Mouse (Mus musculus) limb, embryonic 14.5 days (tissue): ENCODE measurements around the gene Jam3. TPM values are rescaled to one million over a fixed set of nuclear protein-coding genes. Genes with fewer than 3 reads are reported as not detected.
A peak's percentile ranks its signal among the peaks of the same experiment; 100 is the strongest.
"Not testable (repeated sequence)": the region's sequence is repeated elsewhere in the genome, so short reads cannot be mapped to it uniquely, and the experiment has no call there.

ENCODE experiments used
- ATAC-seq: fragments of 200-750 bp; cut with Nextera tagmentation; 2 replicates; pipeline ENCODE4 v1.8.0; 2017; ENCODE audit warnings: low read depth, moderate number of reproducible peaks, moderate TSS enrichment; ENCODE audit not compliant: low FRiP score
- DNase-seq: peaks from one replicate; pipeline ENCODE4 v3.0.0-alpha.2; 2015; ENCODE audit warnings: low spot score
- H3K27ac ChIP-seq: fragments of 300-500 bp; sonication (generic); replicated peaks from 2 replicates; pipeline ENCODE4 v1.5.1; 2014; ENCODE audit warnings: low read depth, mild to moderate bottlenecking, low read length, moderate library complexity, mixed read lengths
- H3K27me3 ChIP-seq: fragments of 300-500 bp; sonication (generic); 2 replicates; pipeline ENCODE4 v1.6.1; 2014; ENCODE audit warnings: low read length, mixed read lengths; ENCODE audit not compliant: control insufficient read depth, insufficient read depth
- H3K36me3 ChIP-seq: fragments of 300-500 bp; sonication (generic); 2 replicates; pipeline ENCODE4 v1.6.1; 2014; ENCODE audit warnings: mild to moderate bottlenecking, low read length, moderate library complexity, mixed read lengths; ENCODE audit not compliant: control insufficient read depth, insufficient read depth
- H3K4me1 ChIP-seq: fragments of 300-500 bp; sonication (generic); 2 replicates; pipeline ENCODE4 v1.6.1; 2014; ENCODE audit warnings: antibody characterized with exemption, low read length, mixed read lengths; ENCODE audit not compliant: control insufficient read depth, insufficient read depth
- H3K4me2 ChIP-seq: fragments of 300-500 bp; sonication (generic); replicated peaks from 2 replicates; pipeline ENCODE4 v1.6.1; 2014; ENCODE audit warnings: low read depth, mild to moderate bottlenecking, low read length, moderate library complexity; ENCODE audit not compliant: severe bottlenecking
- H3K4me3 ChIP-seq: fragments of 300-500 bp; sonication (generic); replicated peaks from 2 replicates; pipeline ENCODE4 v1.5.1; 2014; ENCODE audit warnings: low read length
- H3K9ac ChIP-seq: fragments of 300-500 bp; sonication (generic); 2 replicates; pipeline ENCODE4 v1.6.1; 2014; ENCODE audit warnings: mild to moderate bottlenecking, low read depth, low read length, moderate library complexity; ENCODE audit not compliant: severe bottlenecking
- H3K9me3 ChIP-seq: fragments of 300-500 bp; sonication (generic); 2 replicates; pipeline ENCODE4 v1.6.1; 2016; ENCODE audit warnings: low read length; ENCODE audit not compliant: control insufficient read depth
- POLR2A ChIP-seq: fragments of 200-500 bp; IDR thresholded peaks from 2 replicates; pipeline ENCODE4 v1.8.0; 2012; ENCODE audit warnings: inconsistent platforms, mild to moderate bottlenecking, moderate library complexity, borderline replicate concordance; ENCODE audit not compliant: insufficient read depth, insufficient read length; ENCODE audit errors: extremely low read depth
- WGBS: fragments of 180-500 bp; shearing (Covaris S2); extraction: QIAGEN DNeasy Blood & Tissue Kit; methylation state at CpG from one replicate; pipeline ENCODE4 v1.1.7; 2014; 5-methylcytosine and 5-hydroxymethylcytosine counted together
- polyA plus RNA-seq, 2 experiments: library from polyadenylated mRNA; depleted of rRNA in 1 of 2; stranded (reverse) in 1 of 2; unstranded in 1 of 2; fragments of >200 nt; fragmentation: Nextera tagmentation in 1 of 2; extraction: Ambion mirVana in 1 of 2; gene quantifications; 2 replicates each; pipeline versions ENCODE4 v1.2.1 to v1.2.3; 2012 to 2014

The Jam3 gene
- polyA plus RNA-seq, 2 experiments, result 100 to 110 TPM

GRCm38 (mm10) chr9:27166981-27167380, 11.8 kb upstream of the Jam3 start:
- ATAC-seq (no peak), DNase-seq (no peak)
- Histone ChIP-seq H3K4me2 (no peak overlapping the region), H3K27me3 (no peaks in the 10 kb centered on the region), H3K4me1 (no peaks in the 10 kb centered on the region), H3K9me3 (no peaks in the 10 kb centered on the region), H3K27ac (no peak overlapping the region), H3K4me3 (no peak overlapping the region), H3K9ac (no peak overlapping the region), H3K36me3 (no peaks in the 10 kb centered on the region)
- WGBS, result 88% methylated on average over 1 of the region's 1 CpGs
- TF ChIP-seq POLR2A, result no peak

- H3K9me3 ChIP-seq, result no peaks in the 10 kb centered on the region
- H3K4me1 ChIP-seq, result no peaks in the 10 kb centered on the region
- no peak for ATAC-seq
- H3K9ac ChIP-seq, result no peak overlapping the region
- H3K27ac ChIP-seq, result no peak overlapping the region
- H3K4me2 ChIP-seq, result no peak overlapping the region
- no peak overlapping the region for H3K4me3 ChIP-seq
- 81% methylated on average over 3 of the region's 3 CpGs for WGBS
- no peaks in the 10 kb centered on the region for H3K27me3 ChIP-seq
- no peak for TF ChIP-seq POLR2A
- H3K36me3 ChIP-seq, result no peaks in the 10 kb centered on the region
- no peak for DNase-seq
Observed at GRCm38 (mm10) chr9:27165596-27165995, 10.4 kb upstream of the Jam3 start.

DNA sequence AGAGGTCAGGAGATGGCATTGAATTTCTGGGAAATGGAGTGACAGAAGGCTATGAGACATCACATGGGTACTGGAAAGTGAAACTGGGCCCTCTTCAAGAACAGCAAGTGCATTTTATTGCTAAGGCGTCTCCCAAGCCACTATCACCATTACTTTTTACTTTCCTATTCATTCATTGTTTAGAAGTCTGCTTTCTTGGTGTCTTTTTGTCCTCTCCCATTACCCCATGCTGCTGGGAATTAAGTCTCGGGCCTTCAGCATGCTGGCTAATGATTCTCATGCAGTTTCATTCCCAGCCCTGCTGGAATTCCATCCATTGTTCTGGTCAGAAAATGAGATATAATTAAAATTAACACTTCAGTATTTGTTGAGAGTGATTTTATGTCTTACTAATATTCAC, 9.7 kb upstream of the Jam3 start:
- no peaks in the 10 kb centered on the region for H3K4me1 ChIP-seq
- H3K9me3 ChIP-seq, result no peaks in the 10 kb centered on the region
- H3K36me3 ChIP-seq, result no peaks in the 10 kb centered on the region
- DNase-seq (no peak), ATAC-seq (no peak)
- 46% methylated on average over 2 of the region's 2 CpGs for WGBS
- H3K4me2 ChIP-seq, result no peak overlapping the region
- no peak overlapping the region for H3K9ac ChIP-seq
- H3K27me3 ChIP-seq, result no peaks in the 10 kb centered on the region
- TF ChIP-seq POLR2A, result no peak
- no peak overlapping the region for H3K27ac ChIP-seq
- no peak overlapping the region for H3K4me3 ChIP-seq

DNA sequence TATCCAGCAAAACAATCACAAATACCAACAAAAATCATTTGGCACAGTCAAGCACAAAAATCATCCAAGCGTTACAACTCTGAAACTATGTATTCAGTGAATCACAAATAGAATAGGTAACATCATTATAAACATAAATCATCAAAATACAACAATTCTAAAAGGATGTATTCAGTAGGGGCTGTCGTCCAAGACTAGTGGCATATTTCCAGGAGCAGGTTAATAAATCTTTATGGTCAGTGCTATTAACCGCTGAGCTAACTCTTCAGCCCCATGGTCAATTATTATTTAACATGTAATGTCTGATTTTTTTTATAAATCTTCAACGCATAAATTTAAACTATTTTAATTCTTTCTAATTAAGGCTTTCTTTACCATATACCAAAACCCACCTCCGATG, 8.4 kb upstream of the Jam3 start:
- H3K36me3 ChIP-seq, H3K4me1 ChIP-seq, H3K27me3 ChIP-seq, H3K27ac ChIP-seq, ATAC-seq, DNase-seq, H3K4me2 ChIP-seq, H3K4me3 ChIP-seq, H3K9ac ChIP-seq, H3K9me3 ChIP-seq: not testable (repeated sequence)
- 67% methylated on average over 5 of the region's 5 CpGs for WGBS

- Histone ChIP-seq H3K9ac (peak overlapping the region; percentile 77; the same call in 1 of the 2 replicates), H3K4me1 (peaks cover 12% of the 10 kb centered on the region), H3K4me2 (peak overlapping the region; percentile 50), H3K27ac (no peak overlapping the region), H3K4me3 (peak overlapping the region; percentile 67; the same call in 1 of the 2 replicates), H3K27me3 (no peaks in the 10 kb centered on the region), H3K36me3 (no peaks in the 10 kb centered on the region), H3K9me3 (no peaks in the 10 kb centered on the region)
- DNase-seq (no peak), ATAC-seq (no peak)
- 76% methylated on average over 4 of the region's 4 CpGs for WGBS
- TF ChIP-seq POLR2A, result no peak
Observed at GRCm38 (mm10) chr9:27153861-27154260, 1.4 kb downstream of the Jam3 start.

- Histone ChIP-seq H3K4me2 (no peak overlapping the region), H3K4me3 (no peak overlapping the region), H3K27me3 (no peaks in the 10 kb centered on the region), H3K36me3 (peaks cover 2% of the 10 kb centered on the region; the same call in 1 of the 2 replicates), H3K9ac (no peak overlapping the region), H3K9me3 (no peaks in the 10 kb centered on the region), H3K27ac (no peak overlapping the region; the same call in 1 of the 2 replicates), H3K4me1 (peaks cover 12% of the 10 kb centered on the region)
- no peak for ATAC-seq
- TF ChIP-seq POLR2A, result no peak
- DNase-seq, result no peak
- 44% methylated on average over 9 of the region's 9 CpGs for WGBS
Observed at GRCm38 (mm10) chr9:27149836-27150235, 5.4 kb downstream of the Jam3 start.
